Mouse (Mus musculus) liver, embryonic 15.5 days (tissue): Measurements from ENCODE around the gene Ric8b. TPM values are rescaled to one million over a fixed set of nuclear protein-coding genes. Genes with fewer than 3 reads are reported as not detected.
A peak's percentile ranks its signal among the peaks of the same experiment; 100 is the strongest.

Experiments
- ATAC-seq: fragments of 200-750 bp; cut with Nextera tagmentation; 2 replicates; pipeline ENCODE4 v1.8.0; 2017; ENCODE audit warnings: moderate number of reproducible peaks, mild to moderate bottlenecking, moderate library complexity; ENCODE audit not compliant: insufficient read depth
- H3K27ac ChIP-seq: fragments of 300-500 bp; sonication (generic); replicated peaks from 2 replicates; pipeline ENCODE4 v1.5.1; 2015; ENCODE audit warnings: mild to moderate bottlenecking, inconsistent platforms
- H3K27me3 ChIP-seq: fragments of 300-500 bp; sonication (generic); 2 replicates; pipeline ENCODE4 v1.6.1; 2015; ENCODE audit warnings: mild to moderate bottlenecking, inconsistent platforms
- H3K36me3 ChIP-seq: fragments of 300-500 bp; sonication (generic); replicated peaks from 2 replicates; pipeline ENCODE4 v1.6.1; 2015; ENCODE audit warnings: moderate library complexity, mild to moderate bottlenecking, inconsistent platforms
- H3K4me1 ChIP-seq: fragments of 300-500 bp; sonication (generic); replicated peaks from 2 replicates; pipeline ENCODE4 v1.6.1; 2015; ENCODE audit warnings: inconsistent platforms
- H3K4me2 ChIP-seq: fragments of 300-500 bp; sonication (generic); 2 replicates; pipeline ENCODE4 v1.6.1; 2015; ENCODE audit warnings: moderate library complexity, mild to moderate bottlenecking, inconsistent platforms
- H3K4me3 ChIP-seq: fragments of 300-500 bp; sonication (generic); replicated peaks from 2 replicates; pipeline ENCODE4 v1.5.1; 2015; ENCODE audit warnings: mild to moderate bottlenecking, inconsistent platforms
- H3K9ac ChIP-seq: fragments of 300-500 bp; sonication (generic); 2 replicates; pipeline ENCODE4 v1.6.1; 2015; ENCODE audit warnings: moderate library complexity, mild to moderate bottlenecking, inconsistent platforms
- H3K9me3 ChIP-seq: fragments of 300-500 bp; sonication (generic); replicated peaks from 2 replicates; pipeline ENCODE4 v1.6.1; 2016; ENCODE audit warnings: inconsistent platforms
- WGBS: fragments of 180-500 bp; shearing (Covaris S2); methylation state at CpG from one replicate; pipeline ENCODE4 v1.1.7; 2015; ENCODE audit warnings: mixed read lengths; ENCODE audit not compliant: insufficient replicate concordance; 5-methylcytosine and 5-hydroxymethylcytosine counted together
- polyA plus RNA-seq: library from polyadenylated mRNA; unstranded; fragments of >200 nt; fragmentation: Nextera tagmentation; extraction: Ambion mirVana; gene quantifications from 2 replicates; pipeline ENCODE4 v1.2.1, GENCODE M21; 2015

Ric8b gene
- polyA plus RNA-seq, 1 experiment from 2014 or later = 3.6 TPM

DNA sequence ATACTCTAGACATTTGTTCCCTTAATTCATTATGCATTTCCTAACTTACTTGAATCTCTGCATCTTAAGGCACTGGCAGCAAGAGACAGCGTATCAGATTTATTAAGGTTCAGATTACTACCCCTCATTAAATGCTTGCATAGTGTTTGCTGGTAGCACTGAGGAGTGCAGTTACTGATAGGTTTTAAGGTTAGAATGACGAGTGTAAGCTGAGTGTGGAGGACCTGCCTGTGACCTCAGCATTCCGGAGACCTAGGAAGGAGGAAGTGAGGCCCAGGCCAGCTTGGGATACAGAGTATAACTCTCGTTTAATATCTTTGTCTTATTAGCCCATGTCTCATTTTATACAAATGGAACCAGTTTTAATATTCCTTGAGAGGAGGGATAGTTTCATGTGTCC is 71.2 kb downstream of the Ric8b start:
- ATAC-seq = no peak
- 70% methylated on average over 4 of the region's 4 CpGs for WGBS
- no peak overlapping the region for H3K27ac ChIP-seq
- no peaks in the 10 kb centered on the region for H3K4me1 ChIP-seq
- H3K4me2 ChIP-seq = no peak overlapping the region
- H3K27me3 ChIP-seq = no peaks in the 10 kb centered on the region
- H3K36me3 ChIP-seq = peaks cover 12% of the 10 kb centered on the region
- H3K9me3 ChIP-seq = no peaks in the 10 kb centered on the region
- H3K4me3 ChIP-seq = no peak overlapping the region
- H3K9ac ChIP-seq = no peak overlapping the region

DNA sequence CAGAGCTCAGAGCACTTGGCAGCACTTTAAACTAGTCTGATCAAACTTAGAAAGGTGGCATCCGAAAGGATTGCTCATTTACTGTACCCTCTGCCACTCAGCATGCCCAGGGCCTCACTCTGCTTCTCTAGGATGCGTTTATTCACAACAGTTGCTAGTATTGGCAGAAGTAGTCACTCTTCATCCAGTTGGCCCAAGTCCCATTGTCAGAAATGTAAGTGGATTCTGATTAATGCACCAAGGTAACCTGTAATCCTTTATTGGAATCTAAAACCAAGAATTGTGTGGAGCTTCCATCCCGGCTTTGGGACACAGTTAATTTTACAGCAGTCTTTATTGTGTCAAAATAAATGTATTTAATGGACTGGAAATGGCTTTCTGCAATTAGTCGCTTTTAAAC is 76.9 kb downstream of the Ric8b start:
- Histone ChIP-seq H3K27ac (no peak overlapping the region), H3K9me3 (no peaks in the 10 kb centered on the region), H3K4me3 (no peak overlapping the region), H3K4me2 (no peak overlapping the region), H3K27me3 (no peaks in the 10 kb centered on the region), H3K4me1 (no peaks in the 10 kb centered on the region), H3K36me3 (peaks cover 8% of the 10 kb centered on the region), H3K9ac (no peak overlapping the region)
- ATAC-seq = no peak
- 72% methylated on average over 4 of the region's 4 CpGs for WGBS

DNA sequence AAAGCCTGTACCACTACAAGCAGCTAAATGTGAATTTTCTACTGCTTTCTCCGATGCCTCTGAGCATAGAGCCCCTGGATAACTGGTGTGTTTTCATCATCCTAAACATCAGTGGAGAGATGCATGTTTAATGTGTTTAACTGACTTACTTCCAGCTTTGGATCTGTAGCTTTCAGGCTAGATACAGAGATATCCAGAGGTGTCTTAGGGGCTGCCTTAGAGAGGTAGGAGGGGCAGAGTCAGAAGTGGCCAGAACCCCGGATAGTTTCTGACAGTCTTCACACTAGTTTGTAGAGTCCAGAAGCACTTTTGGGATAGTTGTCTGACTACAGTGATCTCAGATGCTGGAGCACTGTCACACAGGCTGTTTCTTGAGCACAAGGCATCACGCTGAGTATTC is 77.6 kb downstream of the Ric8b start:
- H3K27me3 ChIP-seq = no peaks in the 10 kb centered on the region
- no peaks in the 10 kb centered on the region for H3K9me3 ChIP-seq
- H3K36me3 ChIP-seq = peaks cover 8% of the 10 kb centered on the region
- WGBS = 77% methylated on average over 3 of the region's 3 CpGs
- H3K4me2 ChIP-seq = no peak overlapping the region
- H3K4me3 ChIP-seq = no peak overlapping the region
- 0 out of 2 replicates have a peak, but pooled peaks cover 4% of the 10 kb centered on the region for H3K4me1 ChIP-seq
- H3K27ac ChIP-seq = no peak overlapping the region
- ATAC-seq = no peak
- H3K9ac ChIP-seq = no peak overlapping the region

DNA sequence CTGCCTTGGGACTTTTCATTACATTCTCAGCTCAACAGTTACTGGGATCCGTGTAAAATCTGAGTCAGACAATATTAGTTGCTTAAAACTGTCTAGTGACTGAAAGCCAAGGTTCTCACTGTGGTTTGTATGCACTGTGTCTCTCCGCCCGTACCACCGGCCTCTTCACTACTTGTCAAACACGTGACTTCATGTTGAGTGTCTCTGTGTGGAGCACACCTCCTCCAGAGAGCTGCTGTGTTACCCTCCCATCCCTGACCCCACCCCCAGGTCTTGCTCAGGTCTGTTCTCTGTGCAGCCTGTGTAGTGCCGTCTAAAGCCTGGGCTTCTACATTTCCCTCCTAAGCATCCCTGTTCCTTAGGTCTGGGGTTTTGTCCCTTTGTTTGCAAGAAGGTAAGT is 79.0 kb downstream of the Ric8b start:
- H3K4me2 ChIP-seq = no peak overlapping the region
- no peak overlapping the region for H3K9ac ChIP-seq
- no peaks in the 10 kb centered on the region for H3K9me3 ChIP-seq
- ATAC-seq = no peak
- H3K4me1 ChIP-seq = 0 out of 2 replicates have a peak, but pooled peaks cover 8% of the 10 kb centered on the region
- 80% methylated on average over 6 of the region's 6 CpGs for WGBS
- H3K27me3 ChIP-seq = no peaks in the 10 kb centered on the region
- H3K4me3 ChIP-seq = no peak overlapping the region
- H3K36me3 ChIP-seq = peaks cover 8% of the 10 kb centered on the region
- no peak overlapping the region for H3K27ac ChIP-seq

DNA sequence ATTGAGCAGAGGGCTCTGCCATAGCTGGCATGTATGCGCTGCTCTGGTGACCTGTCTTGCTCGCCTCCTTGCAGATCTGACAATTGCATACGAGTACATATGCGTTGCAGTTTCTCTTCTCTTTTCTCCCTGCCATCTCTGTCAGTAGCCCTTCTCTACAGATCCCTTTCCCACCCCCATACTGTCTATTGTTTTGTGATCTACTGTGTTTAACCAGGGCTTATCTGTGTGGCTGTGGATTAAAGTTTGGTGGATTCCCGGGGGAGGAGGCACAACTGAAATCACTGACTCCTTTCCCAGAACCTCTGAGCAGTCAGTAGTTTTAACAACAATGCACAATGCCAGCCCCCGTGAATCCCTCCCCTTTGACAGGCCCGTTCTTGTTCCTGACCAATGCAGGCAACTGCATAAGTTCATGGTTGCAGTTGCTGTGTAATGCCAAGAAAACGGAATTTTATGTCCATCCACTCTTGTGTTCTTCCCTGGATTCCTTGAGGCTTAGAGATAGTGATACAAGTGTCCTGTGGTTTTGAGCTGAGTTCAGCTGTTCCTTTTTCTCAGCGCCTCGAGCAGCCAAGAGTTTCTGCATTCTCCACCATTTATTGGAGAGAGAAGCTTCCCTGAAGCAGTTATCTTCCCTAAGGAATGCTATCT is 80.3 kb downstream of the Ric8b start:
- Histone ChIP-seq H3K27ac (no peak overlapping the region), H3K9ac (no peak overlapping the region), H3K4me3 (no peak overlapping the region), H3K4me1 (0 out of 2 replicates have a peak, but pooled peaks cover 8% of the 10 kb centered on the region), H3K36me3 (peaks cover 5% of the 10 kb centered on the region), H3K27me3 (no peaks in the 10 kb centered on the region), H3K9me3 (no peaks in the 10 kb centered on the region), H3K4me2 (no peak overlapping the region)
- ATAC-seq = no peak
- 59% methylated on average over 10 of the region's 10 CpGs for WGBS

DNA sequence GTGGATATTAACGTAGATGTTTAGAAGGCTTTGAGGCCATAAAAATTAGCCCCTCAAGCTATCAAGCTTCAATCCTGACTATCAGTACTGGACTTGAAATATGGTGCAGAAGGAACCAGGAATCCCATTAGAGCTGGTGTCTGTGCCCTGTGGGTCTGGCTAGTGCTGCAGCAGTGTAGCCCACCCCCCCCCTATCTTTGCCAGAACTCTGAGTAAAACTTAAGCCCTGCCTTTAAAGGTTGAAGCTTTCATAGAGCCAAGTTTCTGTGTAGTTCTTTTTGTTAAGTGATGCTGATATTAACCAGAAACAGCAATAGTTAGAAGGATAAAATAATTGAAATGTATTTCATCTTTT is 80.8 kb downstream of the Ric8b start:
- H3K27me3 ChIP-seq = no peaks in the 10 kb centered on the region
- no peak for ATAC-seq
- no peak overlapping the region for H3K4me2 ChIP-seq
- no peak overlapping the region for H3K4me3 ChIP-seq
- WGBS = 76% methylated on average over 1 of the region's 1 CpGs
- H3K27ac ChIP-seq = no peak overlapping the region
- peaks cover 5% of the 10 kb centered on the region for H3K36me3 ChIP-seq
- H3K9me3 ChIP-seq = no peaks in the 10 kb centered on the region
- H3K4me1 ChIP-seq = 0 out of 2 replicates have a peak, but pooled peaks cover 8% of the 10 kb centered on the region
- H3K9ac ChIP-seq = no peak overlapping the region

DNA sequence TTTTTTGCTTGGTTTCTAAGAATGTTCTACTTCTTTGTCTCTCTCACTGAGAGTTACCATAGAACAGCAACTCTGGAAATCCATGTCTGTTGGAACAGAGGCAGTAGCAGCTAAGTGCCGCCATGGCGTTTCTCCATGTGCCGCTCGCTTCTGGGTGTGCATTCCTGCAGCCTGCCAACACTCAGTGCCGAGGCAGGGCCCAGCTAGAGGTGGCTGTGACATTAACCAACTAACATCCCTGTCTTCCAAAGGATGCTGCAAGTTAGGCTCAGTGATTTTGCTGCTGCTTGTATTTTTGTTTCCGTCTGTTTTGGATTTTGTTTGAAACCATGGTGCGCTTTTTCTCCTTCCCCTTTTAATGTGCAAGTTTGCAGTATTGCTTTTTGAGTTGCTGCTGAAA is 84.5 kb downstream of the Ric8b start:
- Histone ChIP-seq H3K27ac (no peak overlapping the region), H3K36me3 (no peaks in the 10 kb centered on the region), H3K4me1 (peaks cover 22% of the 10 kb centered on the region), H3K4me3 (no peak overlapping the region), H3K9ac (no peak overlapping the region), H3K4me2 (no peak overlapping the region), H3K27me3 (no peaks in the 10 kb centered on the region), H3K9me3 (no peaks in the 10 kb centered on the region)
- ATAC-seq = no peak
- WGBS = 83% methylated on average over 7 of the region's 7 CpGs

DNA sequence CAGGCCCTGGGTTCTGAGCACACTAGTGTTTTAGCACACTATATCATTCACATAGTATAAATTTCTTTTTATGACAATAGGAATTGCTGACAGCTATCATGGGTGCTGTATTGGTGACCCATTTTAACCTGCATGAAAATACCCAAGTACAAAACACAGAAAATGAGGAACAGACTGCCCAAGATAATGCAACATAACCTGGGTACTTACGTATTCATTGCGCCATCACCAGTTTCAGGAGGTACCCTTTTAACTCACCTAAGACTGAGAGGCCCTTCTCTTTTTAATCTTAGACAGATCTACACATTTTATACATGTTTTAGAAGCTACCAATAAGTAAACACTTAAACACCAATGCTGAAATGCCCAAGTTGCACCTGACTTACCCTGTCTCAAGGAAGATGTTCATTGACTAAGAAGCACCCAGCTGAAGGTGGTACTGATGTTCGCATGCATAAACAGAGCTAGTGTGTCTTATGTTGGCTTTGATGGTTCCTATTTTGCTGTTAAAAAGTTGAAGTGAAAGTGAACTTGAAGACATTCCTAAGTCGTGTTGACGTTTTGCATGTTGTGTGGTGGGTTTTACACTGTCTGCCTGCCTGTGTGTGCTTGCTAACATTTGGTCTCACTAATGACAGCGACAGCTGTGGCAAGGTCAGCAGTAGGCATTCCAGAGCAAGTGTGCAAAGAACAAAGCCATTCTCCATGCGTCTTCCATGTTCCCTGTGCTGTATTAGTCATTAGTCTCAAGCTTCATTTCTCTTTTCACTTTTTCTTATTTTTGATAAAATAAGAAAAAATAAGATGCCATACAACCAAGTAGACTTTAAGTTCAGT is 86.0 kb downstream of the Ric8b start:
- Histone ChIP-seq H3K4me2 (no peak overlapping the region), H3K4me3 (no peak overlapping the region), H3K27ac (no peak overlapping the region), H3K9me3 (no peaks in the 10 kb centered on the region), H3K9ac (no peak overlapping the region), H3K4me1 (peaks cover 35% of the 10 kb centered on the region), H3K27me3 (no peaks in the 10 kb centered on the region), H3K36me3 (no peaks in the 10 kb centered on the region)
- no peak for ATAC-seq
- 72% methylated on average over 7 of the region's 7 CpGs for WGBS

DNA sequence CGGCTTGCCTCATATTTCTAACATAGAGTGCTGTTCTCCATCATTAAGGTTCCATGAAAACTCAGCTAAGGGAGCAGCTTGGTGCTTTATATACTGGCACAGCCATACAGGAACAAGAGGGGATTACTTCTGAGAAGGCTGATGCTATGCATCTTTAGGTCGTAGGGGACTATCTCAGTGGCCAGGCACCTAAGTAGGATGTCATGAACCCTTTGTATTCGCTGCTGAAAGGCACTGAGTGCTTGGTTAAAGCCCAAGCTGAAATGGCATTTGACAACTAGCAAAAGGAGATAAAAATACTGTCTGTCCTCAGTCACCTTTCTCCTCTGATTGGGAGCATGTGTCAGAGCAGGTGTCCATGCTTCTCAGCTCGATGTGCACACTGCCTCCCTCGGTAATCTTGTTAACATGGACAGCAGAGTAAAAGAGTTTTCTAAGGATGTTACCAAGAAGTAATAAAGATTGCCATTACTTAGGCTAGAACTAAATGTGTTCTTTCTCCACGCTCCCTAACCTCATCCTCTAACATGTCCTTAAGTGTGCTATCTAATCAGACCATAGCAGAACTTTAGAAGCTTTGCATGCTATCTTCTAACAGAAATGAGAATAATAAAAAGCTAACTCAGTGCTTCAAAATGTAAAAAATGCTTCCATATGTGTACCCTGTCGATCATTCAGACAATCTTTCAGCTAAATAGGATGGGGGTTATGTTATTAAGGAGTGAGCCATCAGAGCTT is 89.3 kb downstream of the Ric8b start:
- ATAC-seq = peak; percentile 61
- Histone ChIP-seq H3K27ac (no peak overlapping the region), H3K9me3 (no peaks in the 10 kb centered on the region), H3K9ac (no peak overlapping the region), H3K4me3 (no peak overlapping the region), H3K4me2 (no peak overlapping the region), H3K4me1 (peaks cover 32% of the 10 kb centered on the region), H3K36me3 (no peaks in the 10 kb centered on the region), H3K27me3 (no peaks in the 10 kb centered on the region)
- 42% methylated on average over 7 of the region's 7 CpGs for WGBS

DNA sequence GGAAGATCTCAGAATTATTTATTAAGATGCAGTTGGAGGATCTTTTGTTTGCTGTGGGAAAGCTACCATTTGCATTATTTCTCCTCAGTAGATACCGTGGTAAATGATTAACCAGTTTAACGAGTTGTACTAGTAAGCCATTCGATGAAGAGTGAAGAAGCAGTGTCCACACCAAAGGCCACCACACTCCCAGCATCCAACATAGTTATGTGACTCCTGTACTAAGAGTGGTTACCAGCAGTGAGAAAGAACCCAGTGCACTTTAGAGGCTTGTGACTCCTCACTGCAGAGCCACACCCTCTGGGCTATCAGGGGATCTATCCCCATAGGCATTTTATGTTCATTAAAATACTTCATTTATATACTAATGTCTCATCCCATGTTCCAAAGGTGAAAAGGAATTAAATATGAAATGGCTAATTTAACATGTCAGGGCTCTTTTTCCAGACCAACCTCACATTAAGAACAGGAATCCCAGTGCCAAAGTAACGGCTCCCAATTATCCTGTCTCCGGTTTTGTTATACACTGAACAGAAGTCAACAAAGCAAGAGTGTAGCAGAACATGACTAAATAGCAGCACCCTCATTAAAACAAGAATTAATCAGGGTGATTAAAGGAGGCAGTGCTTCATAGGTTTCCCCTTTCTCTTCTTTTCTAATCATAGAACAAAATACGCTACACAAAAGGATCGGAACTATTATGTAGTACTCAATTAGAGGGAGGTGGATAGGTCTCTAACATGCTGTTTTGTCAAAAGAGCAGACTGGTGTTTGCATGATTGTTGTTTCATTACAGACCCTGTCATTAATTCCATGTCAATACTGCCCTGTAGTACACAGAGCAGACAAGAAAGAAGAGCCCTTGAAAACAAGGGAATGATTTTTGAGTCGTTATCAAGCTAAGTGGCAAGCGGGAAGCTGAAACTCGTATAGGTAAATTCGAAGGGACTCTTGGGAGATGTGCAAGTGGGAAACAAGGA is 90.7 kb downstream of the Ric8b start:
- Histone ChIP-seq H3K4me3 (no peak overlapping the region), H3K27me3 (no peaks in the 10 kb centered on the region), H3K9ac (no peak overlapping the region), H3K4me1 (peaks cover 32% of the 10 kb centered on the region), H3K4me2 (no peak overlapping the region), H3K27ac (no peak overlapping the region), H3K36me3 (no peaks in the 10 kb centered on the region), H3K9me3 (no peaks in the 10 kb centered on the region)
- WGBS = 80% methylated on average over 11 of the region's 11 CpGs
- no peak for ATAC-seq
